Mouse (Mus musculus) ES-E14 (cell line): ENCODE data around the gene Minar1.

Source experiments
- CHD2 ChIP-seq: IDR thresholded peaks from 2 replicates; pipeline ENCODE4 v1.6.1; 2014; ENCODE audit warnings: mild to moderate bottlenecking, low read depth, low read length, inconsistent platforms
- MAFK ChIP-seq: IDR thresholded peaks from 2 replicates; pipeline ENCODE4 v1.6.1; 2014; ENCODE audit warnings: mild to moderate bottlenecking, low read depth, low read length, inconsistent platforms; ENCODE audit not compliant: insufficient read depth

- TF ChIP-seq CHD2 (no peak), MAFK (no peak)
Measured at GRCm38 (mm10) chr9:89667306-89667942, 44.5 kb upstream of the Minar1 start.
